Mouse (Mus musculus) cortical plate, adult 2 months (tissue): ENCODE measurements around the gene Ldhb.

Experiments
- CTCF ChIP-seq: fragments of 200-500 bp; IDR thresholded peaks from 2 replicates; pipeline ENCODE4 v1.5.1; 2011; ENCODE audit warnings: mild to moderate bottlenecking, control low read depth, low read length; ENCODE audit not compliant: insufficient read depth; ENCODE audit errors: extremely low read depth
- POLR2A ChIP-seq: fragments of 200-500 bp; IDR thresholded peaks from 2 replicates; pipeline ENCODE4 v1.6.1; 2011; ENCODE audit warnings: mild to moderate bottlenecking, low read length, control low read depth; ENCODE audit not compliant: insufficient read depth; ENCODE audit errors: extremely low read depth

GRCm38 (mm10) chr6:142540131-142540530 is 32.4 kb upstream of the Ldhb start:
- TF ChIP-seq CTCF: no peak
- TF ChIP-seq POLR2A: no peak
